Mouse (Mus musculus) liver, postnatal 0 days (tissue): ENCODE data around the gene Ppfibp1.

Experiments
- CTCF ChIP-seq: sonication (generic); IDR thresholded peaks from 2 replicates; pipeline ENCODE4 v1.5.1; 2016; ENCODE audit warnings: antibody characterized with exemption, low read depth
- EP300 ChIP-seq: IDR thresholded peaks from 2 replicates; pipeline ENCODE4 v1.6.1; 2016; ENCODE audit warnings: antibody characterized with exemption, low read depth, mild to moderate bottlenecking

- TF ChIP-seq CTCF (no peak), EP300 (no peak)
These were observed 188.6 kb downstream of the Ppfibp1 start for GRCm38 (mm10) chr6:147076878-147077277.
